Mouse (Mus musculus): ENCODE measurements around the gene Olfr810. TPM values are rescaled to one million over a fixed set of nuclear protein-coding genes. Genes with fewer than 3 reads are reported as not detected.

The Olfr810 gene
- polyA plus RNA-seq (2016; fragmentation: Nextera tagmentation; extraction: Ambion mirVana), result not detected in 2 replicates

DNA sequence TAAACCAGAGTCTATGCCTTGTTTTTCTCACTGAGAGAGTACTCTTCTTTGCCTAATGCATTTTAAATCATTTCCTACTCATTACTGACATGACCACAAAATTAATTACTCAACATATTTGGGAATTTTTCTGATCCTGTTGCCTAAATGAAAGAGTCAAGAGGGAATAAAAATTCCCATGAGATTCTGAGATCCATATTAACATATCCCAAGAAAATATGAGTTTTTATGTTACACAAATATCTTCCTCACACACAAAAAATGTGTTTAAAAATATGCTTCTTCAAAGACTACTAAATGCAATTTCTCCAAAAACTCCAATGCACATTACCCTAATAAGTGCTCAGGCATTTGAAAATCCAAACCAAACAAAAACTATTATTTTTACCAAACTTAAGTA lies at the start of gene Olfr810:
Olfr810 (minus strand) TSS at position 101 of the 400 bp plus-strand sequence.
- no peak within 1 kb of the TSS for H3K4me2 ChIP-seq (replicated peaks)
- no peaks in the 10 kb centered on the region for H3K9me3 ChIP-seq (replicated peaks)
- H3K4me3 ChIP-seq, result no peak within 1 kb of the TSS
- no peak within 1 kb of the TSS for H3K27ac ChIP-seq
- H3K36me3 ChIP-seq, result no peaks in the 10 kb centered on the region
- no peak for ATAC-seq (ENCODE audit: low FRiP score)
- no peaks in the 10 kb centered on the region for H3K27me3 ChIP-seq
- no peaks in the 10 kb centered on the region for H3K4me1 ChIP-seq
- H3K9ac ChIP-seq, result no peak within 1 kb of the TSS

DNA sequence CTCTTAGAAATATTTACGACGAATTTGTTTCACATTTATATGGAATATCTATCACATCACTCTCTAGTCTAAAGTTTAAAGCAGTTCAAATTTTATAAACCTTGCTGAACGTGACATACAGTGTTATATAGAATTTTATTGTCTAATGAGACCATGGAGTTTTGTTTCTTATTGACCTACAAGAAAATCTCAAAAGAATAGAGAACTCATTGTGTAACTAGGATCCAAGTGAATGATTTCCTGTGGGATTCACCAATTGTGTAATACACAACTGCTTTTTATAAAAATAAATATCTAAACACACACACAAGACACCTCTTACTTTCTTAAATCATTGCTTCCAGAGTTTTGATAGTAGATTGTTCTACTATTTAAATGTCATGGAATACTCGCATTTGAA lies 9.6 kb upstream of the Olfr810 start, which contains the start of gene Olfr811:
Olfr811 (minus strand) TSS at position 101 of the 400 bp plus-strand sequence.
- Histone ChIP-seq H3K27me3 (no peaks in the 10 kb centered on the region), H3K4me3 (no peak within 1 kb of the TSS), H3K4me2 (replicated peaks) (no peak within 1 kb of the TSS), H3K9ac (no peak within 1 kb of the TSS), H3K4me1 (no peaks in the 10 kb centered on the region), H3K27ac (no peak within 1 kb of the TSS), H3K9me3 (replicated peaks) (no peaks in the 10 kb centered on the region), H3K36me3 (no peaks in the 10 kb centered on the region)
- WGBS, result 86% methylated on average over 4 of the region's 4 CpGs
- ATAC-seq (ENCODE audit: low FRiP score), result no peak

DNA sequence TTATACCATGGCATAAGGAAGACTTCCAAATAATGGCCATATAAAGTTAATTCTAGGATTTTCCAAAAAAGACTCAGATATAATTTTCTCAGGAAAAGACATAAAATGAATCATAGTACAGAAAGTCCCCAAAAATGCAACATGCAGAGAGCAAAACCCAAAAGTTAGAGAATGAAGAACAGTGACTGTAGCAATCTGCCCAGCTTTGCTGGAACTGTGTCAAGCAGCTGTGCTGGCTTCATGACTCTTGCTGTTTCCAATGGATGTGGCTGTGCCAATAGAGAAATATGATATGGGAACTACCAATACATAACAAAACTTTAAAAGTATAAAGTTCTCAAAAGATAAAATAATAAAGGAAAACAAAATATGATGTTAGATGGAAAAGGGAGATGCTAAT lies 16.6 kb downstream of the Olfr810 start:
- Histone ChIP-seq H3K9me3 (replicated peaks) (no peaks in the 10 kb centered on the region), H3K36me3 (no peaks in the 10 kb centered on the region), H3K4me3 (no peak overlapping the region), H3K27me3 (no peaks in the 10 kb centered on the region), H3K27ac (no peak overlapping the region), H3K4me2 (replicated peaks) (no peak overlapping the region), H3K9ac (no peak overlapping the region), H3K4me1 (no peaks in the 10 kb centered on the region)
- no peak for ATAC-seq (ENCODE audit: low FRiP score)

DNA sequence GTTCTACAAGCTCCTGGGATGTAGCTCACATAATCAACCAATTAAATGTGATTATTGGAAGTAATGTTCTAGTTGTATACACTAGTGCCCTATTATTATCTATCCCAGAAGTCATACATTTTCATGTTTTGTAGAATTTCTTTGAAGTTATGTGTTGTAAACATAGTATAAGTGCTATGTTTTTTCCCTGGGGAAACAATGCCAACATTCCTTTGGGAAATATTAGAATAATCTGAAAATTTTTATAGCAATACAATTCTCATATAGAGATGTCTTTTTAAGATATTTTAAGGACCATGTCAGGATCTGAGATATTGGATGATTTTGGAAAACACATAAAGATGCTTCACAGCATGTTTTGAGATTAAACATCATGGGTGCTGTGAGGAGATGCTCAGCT lies 20.4 kb downstream of the Olfr810 start, which contains the start of gene Olfr809:
Olfr809 (plus strand) TSS at position 301 of the 400 bp plus-strand sequence.
- Histone ChIP-seq H3K36me3 (no peaks in the 10 kb centered on the region), H3K4me2 (replicated peaks) (no peak within 1 kb of the TSS), H3K27me3 (no peaks in the 10 kb centered on the region), H3K9ac (no peak within 1 kb of the TSS), H3K27ac (no peak within 1 kb of the TSS), H3K4me3 (no peak within 1 kb of the TSS), H3K9me3 (replicated peaks) (no peaks in the 10 kb centered on the region), H3K4me1 (no peaks in the 10 kb centered on the region)
- ATAC-seq (ENCODE audit: low FRiP score), result no peak

DNA sequence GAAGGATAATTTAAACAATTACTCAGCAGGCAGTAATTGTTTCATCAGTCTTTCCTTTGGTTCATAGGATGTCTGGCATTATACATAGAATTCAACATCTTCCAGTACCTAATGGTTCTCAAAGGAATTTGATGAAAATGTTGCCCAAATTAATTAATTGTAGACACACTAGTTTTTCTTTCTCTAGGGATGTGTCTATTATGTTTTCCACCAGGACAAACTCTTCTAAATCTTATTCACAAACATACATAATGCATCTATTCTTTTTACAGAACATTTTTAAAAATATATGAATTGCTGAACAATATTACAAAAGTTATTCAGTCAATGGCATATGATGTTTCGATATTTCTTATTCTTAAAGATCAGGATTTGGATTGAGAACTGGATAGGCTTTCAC lies 29.5 kb downstream of the Olfr810 start, which contains the start of gene Olfr808:
Olfr808 (plus strand) TSS at position 301 of the 400 bp plus-strand sequence.
- H3K4me3 ChIP-seq, result no peak within 1 kb of the TSS
- no peaks in the 10 kb centered on the region for H3K27me3 ChIP-seq
- H3K9ac ChIP-seq, result no peak within 1 kb of the TSS
- H3K27ac ChIP-seq, result no peak within 1 kb of the TSS
- no peaks in the 10 kb centered on the region for H3K9me3 ChIP-seq (replicated peaks)
- H3K36me3 ChIP-seq, result no peaks in the 10 kb centered on the region
- no peak within 1 kb of the TSS for H3K4me2 ChIP-seq (replicated peaks)
- 92% methylated on average over 1 of the region's 1 CpGs for WGBS
- no peaks in the 10 kb centered on the region for H3K4me1 ChIP-seq
- ATAC-seq (ENCODE audit: low FRiP score), result no peak

DNA sequence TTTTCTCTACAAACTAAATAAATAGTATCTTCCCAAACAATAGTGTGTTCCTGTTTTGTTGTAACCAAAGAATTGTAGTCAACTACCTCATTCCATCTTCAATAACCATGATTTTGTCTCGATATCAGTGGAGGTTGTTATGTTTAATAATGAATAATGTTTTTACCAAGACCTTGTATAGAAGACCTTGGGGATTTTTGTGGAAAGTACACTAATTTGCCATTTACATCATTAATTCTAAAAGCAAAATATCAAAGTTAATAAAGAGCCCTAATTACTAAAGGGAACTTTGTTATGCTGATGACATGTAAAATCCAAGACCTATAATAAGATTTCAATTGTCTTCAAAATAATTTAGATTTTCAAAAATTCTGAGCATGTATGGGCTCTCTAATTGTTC lies 37.0 kb downstream of the Olfr810 start, which contains the start of gene Olfr807:
Olfr807 (minus strand) TSS at position 101 of the 400 bp plus-strand sequence.
- Histone ChIP-seq H3K4me2 (replicated peaks) (no peak within 1 kb of the TSS), H3K27me3 (no peaks in the 10 kb centered on the region), H3K27ac (no peak within 1 kb of the TSS), H3K4me3 (no peak within 1 kb of the TSS), H3K4me1 (no peaks in the 10 kb centered on the region), H3K9me3 (replicated peaks) (no peaks in the 10 kb centered on the region), H3K36me3 (no peaks in the 10 kb centered on the region), H3K9ac (no peak within 1 kb of the TSS)
- 91% methylated on average over 1 of the region's 1 CpGs for WGBS
- no peak for ATAC-seq (ENCODE audit: low FRiP score)

DNA sequence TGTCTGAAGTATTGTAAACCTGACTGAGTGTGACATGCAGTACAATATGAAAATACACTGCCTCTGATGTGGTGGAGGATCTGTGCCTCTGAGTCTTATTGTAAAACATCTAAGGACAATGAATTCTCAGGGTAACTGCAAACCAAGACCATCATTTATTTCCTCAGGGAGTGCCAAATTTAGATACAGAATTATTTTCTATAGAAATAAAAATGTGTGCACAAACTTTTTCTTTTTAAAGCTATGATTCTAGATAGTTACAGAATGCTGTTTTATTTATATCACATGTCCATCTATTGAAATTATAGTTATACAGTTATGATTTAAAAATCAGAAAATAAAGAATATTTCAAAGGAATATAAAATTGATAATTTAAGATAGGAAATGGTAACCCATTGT lies 52.9 kb downstream of the Olfr810 start, which contains the start of gene Olfr806:
Olfr806 (minus strand) TSS at position 101 of the 400 bp plus-strand sequence.
- no peak within 1 kb of the TSS for H3K4me2 ChIP-seq (replicated peaks)
- no peak within 1 kb of the TSS for H3K9ac ChIP-seq
- no peaks in the 10 kb centered on the region for H3K36me3 ChIP-seq
- no peaks in the 10 kb centered on the region for H3K27me3 ChIP-seq
- ATAC-seq (ENCODE audit: low FRiP score), result no peak
- no peak within 1 kb of the TSS for H3K4me3 ChIP-seq
- H3K27ac ChIP-seq, result no peak within 1 kb of the TSS
- H3K4me1 ChIP-seq, result no peaks in the 10 kb centered on the region
- no peaks in the 10 kb centered on the region for H3K9me3 ChIP-seq (replicated peaks)

Other genes with a start within 250 kb of the Olfr810 start
- gene Olfr794, start 227.3 kb downstream of the Olfr810 start, polyA plus RNA-seq (2016; fragmentation: Nextera tagmentation; extraction: Ambion mirVana), result not detected in 2 replicates
- not detected in 2 replicates for gene Olfr796, start 182.3 kb downstream of the Olfr810 start, polyA plus RNA-seq (2016; fragmentation: Nextera tagmentation; extraction: Ambion mirVana)
- not detected in 2 replicates for gene Olfr798, start 167.0 kb downstream of the Olfr810 start, polyA plus RNA-seq (2016; fragmentation: Nextera tagmentation; extraction: Ambion mirVana)
- not detected in 2 replicates for gene Olfr799, start 157.4 kb downstream of the Olfr810 start, polyA plus RNA-seq (2016; fragmentation: Nextera tagmentation; extraction: Ambion mirVana)
- gene Olfr800, start 137.2 kb downstream of the Olfr810 start, polyA plus RNA-seq (2016; fragmentation: Nextera tagmentation; extraction: Ambion mirVana), result not detected in 2 replicates
- gene Olfr801, start 121.1 kb downstream of the Olfr810 start, polyA plus RNA-seq (2016; fragmentation: Nextera tagmentation; extraction: Ambion mirVana), result not detected in 2 replicates
- 0.04 TPM in 1 of 2 replicates, not detected in the other for gene Olfr802, start 106.7 kb downstream of the Olfr810 start, polyA plus RNA-seq (2016; fragmentation: Nextera tagmentation; extraction: Ambion mirVana)
- not detected in 2 replicates for gene Olfr803, start 100.6 kb downstream of the Olfr810 start, polyA plus RNA-seq (2016; fragmentation: Nextera tagmentation; extraction: Ambion mirVana)
- not detected in 2 replicates for gene Olfr804, start 91.7 kb downstream of the Olfr810 start, polyA plus RNA-seq (2016; fragmentation: Nextera tagmentation; extraction: Ambion mirVana)
- not detected in 2 replicates for gene Olfr805, start 65.5 kb downstream of the Olfr810 start, polyA plus RNA-seq (2016; fragmentation: Nextera tagmentation; extraction: Ambion mirVana)
- not detected in 2 replicates for gene Olfr806, start 53.0 kb downstream of the Olfr810 start, polyA plus RNA-seq (2016; fragmentation: Nextera tagmentation; extraction: Ambion mirVana)
- gene Olfr807, start 37.1 kb downstream of the Olfr810 start, polyA plus RNA-seq (2016; fragmentation: Nextera tagmentation; extraction: Ambion mirVana), result not detected in 2 replicates
- not detected in 2 replicates for gene Olfr808, start 29.4 kb downstream of the Olfr810 start, polyA plus RNA-seq (2016; fragmentation: Nextera tagmentation; extraction: Ambion mirVana)
- gene Olfr809, start 20.3 kb downstream of the Olfr810 start, polyA plus RNA-seq (2016; fragmentation: Nextera tagmentation; extraction: Ambion mirVana), result not detected in 2 replicates
- not detected in 2 replicates for gene Olfr811, start 9.5 kb upstream of the Olfr810 start, polyA plus RNA-seq (2016; fragmentation: Nextera tagmentation; extraction: Ambion mirVana)
- gene Olfr812, start 51.2 kb upstream of the Olfr810 start, polyA plus RNA-seq (2016; fragmentation: Nextera tagmentation; extraction: Ambion mirVana), result not detected in 2 replicates
- gene Olfr813, start 60.5 kb upstream of the Olfr810 start, polyA plus RNA-seq (2016; fragmentation: Nextera tagmentation; extraction: Ambion mirVana), result not detected in 2 replicates
- not detected in 2 replicates for gene Olfr814, start 84.9 kb upstream of the Olfr810 start, polyA plus RNA-seq (2016; fragmentation: Nextera tagmentation; extraction: Ambion mirVana)
- not detected in 2 replicates for gene Olfr815, start 111.0 kb upstream of the Olfr810 start, polyA plus RNA-seq (2016; fragmentation: Nextera tagmentation; extraction: Ambion mirVana)
- not detected in 2 replicates for gene Olfr816, start 120.7 kb upstream of the Olfr810 start, polyA plus RNA-seq (2016; fragmentation: Nextera tagmentation; extraction: Ambion mirVana)
- gene Olfr818, start 154.2 kb upstream of the Olfr810 start, polyA plus RNA-seq (2016; fragmentation: Nextera tagmentation; extraction: Ambion mirVana), result not detected in 2 replicates
- not detected in 2 replicates for gene Olfr819, start 172.3 kb upstream of the Olfr810 start, polyA plus RNA-seq (2016; fragmentation: Nextera tagmentation; extraction: Ambion mirVana)
- gene Olfr247, start 181.2 kb upstream of the Olfr810 start, polyA plus RNA-seq (2016; fragmentation: Nextera tagmentation; extraction: Ambion mirVana), result not detected in 2 replicates
- not detected in 2 replicates for gene Gm10310, start 190.1 kb upstream of the Olfr810 start, polyA plus RNA-seq (2016; fragmentation: Nextera tagmentation; extraction: Ambion mirVana)
- not detected in 2 replicates for gene Olfr820, start 217.7 kb upstream of the Olfr810 start, polyA plus RNA-seq (2016; fragmentation: Nextera tagmentation; extraction: Ambion mirVana)
- gene Olfr821, start 235.4 kb upstream of the Olfr810 start, polyA plus RNA-seq (2016; fragmentation: Nextera tagmentation; extraction: Ambion mirVana), result not detected in 2 replicates